Mouse (Mus musculus): ENCODE results near the gene Gm26620.

GRCm38 (mm10) chr1:170928467-170928866, 43.6 kb downstream of the Gm26620 start:
- no peak for TF ChIP-seq GATA1 (IDR thresholded peaks at IDR 0.05; ENCODE audit: borderline replicate concordance, low read length)
- no peak for TF ChIP-seq FLI1 (IDR thresholded peaks at IDR 0.05; ENCODE audit: low read length)

Data from megakaryocyte, embryonic 14.5 days (primary cell).